Mouse (Mus musculus) embryonic facial prominence, embryonic 14.5 days (tissue): Measurements from ENCODE around the gene Rpl14. TPM values are rescaled to one million over a fixed set of nuclear protein-coding genes. Genes with fewer than 3 reads are reported as not detected.

ENCODE experiments used
- ATAC-seq: fragments of 200-750 bp; cut with Nextera tagmentation; 2 replicates; pipeline ENCODE4 v1.8.0; 2017; ENCODE audit warnings: low read depth, moderate number of reproducible peaks, moderate TSS enrichment
- DNase-seq: peaks from one replicate; pipeline ENCODE4 v3.0.0-alpha.2; 2015; ENCODE audit warnings: low spot score
- H3K27ac ChIP-seq: fragments of 300-500 bp; sonication (generic); replicated peaks from 2 replicates; pipeline ENCODE4 v1.5.1; 2014; ENCODE audit warnings: low read depth, mild to moderate bottlenecking, low read length, moderate library complexity
- H3K27me3 ChIP-seq: fragments of 300-500 bp; sonication (generic); replicated peaks from 2 replicates; pipeline ENCODE4 v1.6.1; 2014; ENCODE audit warnings: low read length; ENCODE audit not compliant: control insufficient read depth, insufficient read depth
- H3K36me3 ChIP-seq: fragments of 300-500 bp; sonication (generic); 2 replicates; pipeline ENCODE4 v1.6.1; 2014; ENCODE audit warnings: low read length, mixed read lengths; ENCODE audit not compliant: control insufficient read depth, insufficient read depth
- H3K4me1 ChIP-seq: fragments of 300-500 bp; sonication (generic); 2 replicates; pipeline ENCODE4 v1.6.1; 2014; ENCODE audit warnings: antibody characterized with exemption, low read length; ENCODE audit not compliant: control insufficient read depth, insufficient read depth
- H3K4me2 ChIP-seq: fragments of 300-500 bp; sonication (generic); 2 replicates; pipeline ENCODE4 v1.6.1; 2014; ENCODE audit warnings: low read depth, mild to moderate bottlenecking, low read length, moderate library complexity, mixed read lengths
- H3K4me3 ChIP-seq: fragments of 300-500 bp; sonication (generic); 2 replicates; pipeline ENCODE4 v1.5.1; 2014; ENCODE audit warnings: low read depth, mild to moderate bottlenecking, low read length
- H3K9ac ChIP-seq: fragments of 300-500 bp; sonication (generic); 2 replicates; pipeline ENCODE4 v1.6.1; 2014; ENCODE audit warnings: low read depth, mild to moderate bottlenecking, low read length, moderate library complexity, mixed read lengths
- H3K9me3 ChIP-seq: fragments of 300-500 bp; sonication (generic); 2 replicates; pipeline ENCODE4 v1.6.1; 2016; ENCODE audit warnings: low read length; ENCODE audit not compliant: control insufficient read depth
- WGBS: fragments of 180-500 bp; shearing (Covaris S2); extraction: QIAGEN DNeasy Blood & Tissue Kit; methylation state at CpG from one replicate; pipeline ENCODE4 v1.1.7; 2014; 5-methylcytosine and 5-hydroxymethylcytosine counted together
- polyA plus RNA-seq: library from polyadenylated mRNA; unstranded; fragments of >200 nt; fragmentation: Nextera tagmentation; extraction: Ambion mirVana; gene quantifications from 2 replicates; pipeline ENCODE4 v1.2.1, GENCODE M21; 2014

Rpl14 gene
- polyA plus RNA-seq, 1 experiment from 2014 or later, result 1,026 TPM

GRCm38 (mm10) chr9:120591490-120591889 lies 20.2 kb downstream of the Rpl14 start:
- no peaks in the 10 kb centered on the region for H3K27me3 ChIP-seq
- H3K4me2 ChIP-seq, result no peak overlapping the region
- no peaks in the 10 kb centered on the region for H3K36me3 ChIP-seq
- no peaks in the 10 kb centered on the region for H3K9me3 ChIP-seq
- peak overlapping the region; percentile 45; the same call in 1 of the 2 replicates for H3K9ac ChIP-seq
- WGBS, result 3% methylated on average over 9 of the region's 9 CpGs
- H3K27ac ChIP-seq, result no peak overlapping the region
- no peak overlapping the region for H3K4me3 ChIP-seq
- DNase-seq (peak; percentile 74), ATAC-seq (no peak)
- no peaks in the 10 kb centered on the region for H3K4me1 ChIP-seq

GRCm38 (mm10) chr9:120593383-120594101 lies 22.3 kb downstream of the Rpl14 start:
- Histone ChIP-seq H3K36me3 (no peaks in the 10 kb centered on the region), H3K4me1 (no peaks in the 10 kb centered on the region), H3K9ac (no peak overlapping the region), H3K27ac (no peak overlapping the region; the same call in 1 of the 2 replicates), H3K4me2 (no peak overlapping the region), H3K27me3 (no peaks in the 10 kb centered on the region), H3K9me3 (no peaks in the 10 kb centered on the region), H3K4me3 (no peak overlapping the region)
- WGBS, result 47% methylated on average over 9 of the region's 9 CpGs
- peak; percentile 58 for DNase-seq
- ATAC-seq, result peak; percentile 75

DNA sequence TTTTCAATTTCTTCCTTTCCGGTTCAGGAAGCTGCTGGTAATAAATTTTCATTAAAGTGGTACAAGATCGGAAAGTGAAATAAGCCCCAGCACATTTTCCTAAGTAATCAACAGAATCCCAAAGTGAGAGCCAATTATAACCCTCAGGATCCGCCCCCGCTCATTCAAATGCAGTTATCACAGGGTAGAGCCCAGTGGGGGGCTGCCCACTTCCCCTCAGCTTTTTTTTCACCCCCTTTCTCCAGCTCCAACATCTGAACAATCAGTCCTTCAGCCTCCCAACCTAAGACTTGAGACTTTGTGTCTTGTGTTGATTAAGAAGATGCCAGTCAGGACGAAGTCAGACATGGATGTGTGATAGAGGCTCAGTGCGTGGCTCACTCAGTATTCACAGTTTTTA lies 23.6 kb downstream of the Rpl14 start:
- Histone ChIP-seq H3K4me3 (no peak overlapping the region), H3K9me3 (no peaks in the 10 kb centered on the region), H3K4me1 (no peaks in the 10 kb centered on the region), H3K27ac (no peak overlapping the region), H3K4me2 (no peak overlapping the region), H3K27me3 (no peaks in the 10 kb centered on the region), H3K9ac (no peak overlapping the region), H3K36me3 (no peaks in the 10 kb centered on the region)
- ATAC-seq, result no peak
- WGBS, result 63% methylated on average over 6 of the region's 6 CpGs
- DNase-seq, result no peak

DNA sequence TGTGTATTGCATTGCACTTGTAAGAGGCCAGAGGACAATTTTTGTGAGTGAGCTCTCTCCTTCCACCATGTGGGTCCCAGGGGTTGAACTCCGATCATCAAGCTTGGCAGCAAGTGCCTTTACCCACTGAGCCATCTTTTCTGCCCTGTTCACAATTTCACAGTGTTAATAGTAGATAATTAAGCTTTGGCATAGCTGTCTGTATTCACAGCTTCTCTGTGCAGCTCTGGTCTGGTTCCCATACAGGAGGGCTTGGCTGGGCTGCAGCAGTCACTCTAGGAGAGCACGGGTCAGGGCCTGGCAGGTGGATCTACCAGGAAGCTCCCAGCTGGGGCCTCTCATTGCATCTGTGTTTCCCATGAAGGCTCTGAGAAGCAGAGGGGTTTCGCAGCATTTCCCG lies 24.1 kb downstream of the Rpl14 start:
- ATAC-seq (no peak), DNase-seq (no peak)
- Histone ChIP-seq H3K27me3 (no peaks in the 10 kb centered on the region), H3K4me3 (no peak overlapping the region), H3K4me1 (no peaks in the 10 kb centered on the region), H3K9me3 (no peaks in the 10 kb centered on the region), H3K9ac (no peak overlapping the region), H3K27ac (no peak overlapping the region), H3K36me3 (no peaks in the 10 kb centered on the region), H3K4me2 (no peak overlapping the region)
- 63% methylated on average over 4 of the region's 4 CpGs for WGBS

GRCm38 (mm10) chr9:120601488-120602171 lies 30.4 kb downstream of the Rpl14 start:
- ATAC-seq, result 0 out of 2 replicates have a peak, but pooled peaks have one; percentile 17
- Histone ChIP-seq H3K9ac (no peak overlapping the region), H3K4me3 (no peak overlapping the region), H3K4me1 (peaks cover 27% of the 10 kb centered on the region), H3K9me3 (no peaks in the 10 kb centered on the region), H3K36me3 (no peaks in the 10 kb centered on the region), H3K27ac (no peak overlapping the region), H3K4me2 (peak overlapping the region; percentile 44; the same call in 1 of the 2 replicates), H3K27me3 (no peaks in the 10 kb centered on the region)
- DNase-seq, result peak; percentile 57
- 15% methylated on average over 17 of the region's 17 CpGs for WGBS

DNA sequence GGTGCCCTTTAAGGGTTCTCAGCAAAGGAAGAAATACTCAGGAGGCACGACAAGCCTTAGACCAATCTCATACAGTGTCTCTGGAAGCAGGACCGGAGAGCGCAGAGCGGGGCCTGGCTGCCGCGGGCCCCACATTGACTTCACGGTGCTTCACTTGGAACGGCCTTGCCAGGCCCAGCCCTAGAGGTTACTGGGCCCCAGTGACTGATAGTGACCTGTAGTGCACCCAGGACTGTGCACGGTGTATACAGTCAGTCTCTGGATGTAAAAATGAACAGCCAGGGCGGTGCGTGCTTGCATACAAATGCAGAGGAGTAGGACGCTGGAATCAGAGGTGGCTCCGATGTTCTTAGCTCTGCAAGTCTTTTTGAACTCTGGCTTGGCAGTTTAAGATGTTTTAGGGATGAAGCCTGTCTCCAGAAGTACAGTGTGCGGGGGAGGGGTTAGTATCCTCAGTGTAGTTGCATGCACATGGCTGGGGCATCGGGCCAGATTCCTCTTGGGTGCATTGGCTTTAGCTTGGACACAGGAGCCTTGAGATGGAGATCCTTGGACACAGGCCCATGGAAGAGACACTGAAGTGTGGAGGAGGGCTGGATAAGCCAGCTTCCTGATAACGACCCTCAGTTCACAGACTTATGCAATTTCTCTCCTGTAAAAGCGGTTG lies 31.1 kb downstream of the Rpl14 start:
- Histone ChIP-seq H3K9me3 (peaks cover 4% of the 10 kb centered on the region), H3K9ac (0 out of 2 replicates have a peak overlapping the region, but pooled peaks have one; percentile 57), H3K36me3 (no peaks in the 10 kb centered on the region), H3K4me3 (0 out of 2 replicates have a peak overlapping the region, but pooled peaks have one; percentile 14), H3K4me2 (peak overlapping the region; percentile 44), H3K27me3 (no peaks in the 10 kb centered on the region), H3K27ac (peak overlapping the region; percentile 74), H3K4me1 (peaks cover 27% of the 10 kb centered on the region)
- peak; percentile 32; the same call in 1 of the 2 replicates for ATAC-seq
- 43% methylated on average over 17 of the region's 17 CpGs for WGBS
- peak; percentile 53 for DNase-seq

DNA sequence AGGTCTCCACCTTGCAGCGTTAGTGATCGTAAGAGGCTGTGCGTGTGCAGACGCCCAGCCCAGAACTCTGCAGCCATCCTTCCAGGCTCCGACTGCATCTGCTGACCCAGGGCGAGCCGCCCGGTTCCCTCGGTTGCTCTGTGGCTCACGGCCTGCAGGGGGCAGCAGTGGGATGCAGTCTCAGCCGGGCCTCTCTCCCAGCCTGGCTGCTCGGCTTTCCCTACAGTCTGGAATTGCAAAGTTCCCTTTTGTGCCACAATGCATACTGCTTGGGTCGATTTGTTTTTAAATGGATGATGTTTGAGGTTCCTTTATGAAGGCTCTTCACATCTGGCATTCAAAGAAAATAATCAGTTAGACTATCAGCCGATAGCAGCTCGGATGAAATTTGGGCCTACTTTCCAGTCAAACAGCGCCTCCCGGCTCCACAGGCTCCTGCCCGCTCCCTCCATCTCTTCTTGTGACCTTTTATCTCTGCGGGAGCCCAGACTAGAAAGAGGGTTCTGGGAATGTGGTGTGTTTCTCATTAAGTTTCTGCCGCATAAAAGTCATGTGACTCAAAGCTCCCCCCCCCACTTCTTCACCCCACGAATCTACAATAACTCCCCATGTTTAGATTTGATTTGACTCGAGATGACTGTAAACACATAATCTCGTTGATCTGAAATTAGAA lies 31.7 kb downstream of the Rpl14 start:
- ATAC-seq (peak; percentile 88), DNase-seq (peak; percentile 90)
- Histone ChIP-seq H3K36me3 (no peaks in the 10 kb centered on the region), H3K4me3 (peak overlapping the region; percentile 14), H3K9me3 (peaks cover 11% of the 10 kb centered on the region), H3K27me3 (no peaks in the 10 kb centered on the region), H3K4me1 (peaks cover 27% of the 10 kb centered on the region), H3K27ac (peak overlapping the region; percentile 74), H3K9ac (peak overlapping the region; percentile 57), H3K4me2 (peak overlapping the region; percentile 44)
- 2% methylated on average over 22 of the region's 23 CpGs for WGBS

DNA sequence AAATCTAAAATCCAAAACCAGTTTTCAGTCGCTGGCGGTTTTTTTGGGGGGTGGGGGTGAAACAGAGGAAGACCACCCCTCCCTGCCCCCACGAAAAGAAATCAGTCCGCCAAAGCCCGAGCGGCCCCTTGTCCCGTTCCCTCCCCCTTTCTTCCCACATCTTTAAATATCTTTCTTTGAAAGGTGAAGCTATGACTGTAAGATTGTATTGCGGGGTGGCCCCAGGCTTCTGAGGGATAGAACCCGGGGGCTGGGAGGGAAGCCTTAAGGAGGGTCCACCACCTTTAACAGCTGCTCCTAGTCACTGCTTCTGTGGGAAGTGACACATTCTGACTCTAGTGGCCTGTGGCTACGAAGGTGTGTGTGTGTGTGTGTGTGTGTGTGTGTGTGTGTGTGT lies 32.3 kb downstream of the Rpl14 start:
- H3K9ac ChIP-seq, result peak overlapping the region; percentile 57
- peaks cover 17% of the 10 kb centered on the region for H3K9me3 ChIP-seq
- H3K36me3 ChIP-seq, result no peaks in the 10 kb centered on the region
- H3K4me2 ChIP-seq, result peak overlapping the region; percentile 44
- peak; percentile 37 for DNase-seq
- H3K4me3 ChIP-seq, result peak overlapping the region; percentile 14
- H3K27ac ChIP-seq, result peak overlapping the region; percentile 74
- H3K27me3 ChIP-seq, result no peaks in the 10 kb centered on the region
- WGBS, result 9% methylated on average over 10 of the region's 10 CpGs
- peaks cover 27% of the 10 kb centered on the region for H3K4me1 ChIP-seq
- ATAC-seq, result peak; percentile 14; the same call in 1 of the 2 replicates
